Mouse (Mus musculus) testis, adult 2 months (tissue): Measurements from ENCODE around the gene Olfr1410. TPM values are rescaled to one million over a fixed set of nuclear protein-coding genes. Genes with fewer than 3 reads are reported as not detected.

ENCODE experiments used
- H3K27ac ChIP-seq: fragments of 200-500 bp; 2 replicates; pipeline ENCODE4 v1.5.1; 2012; ENCODE audit warnings: low read depth, low read length; ENCODE audit not compliant: control insufficient read depth, insufficient read depth
- H3K27me3 ChIP-seq: fragments of 200-500 bp; 2 replicates; pipeline ENCODE4 v1.6.1; 2012; ENCODE audit warnings: mild to moderate bottlenecking, low read length, moderate library complexity; ENCODE audit not compliant: control insufficient read depth, insufficient read depth
- H3K36me3 ChIP-seq: fragments of 200-500 bp; 2 replicates; pipeline ENCODE4 v1.6.1; 2012; ENCODE audit warnings: mild to moderate bottlenecking, low read length; ENCODE audit not compliant: control insufficient read depth, insufficient read depth
- H3K4me1 ChIP-seq: fragments of 200-500 bp; 2 replicates; pipeline ENCODE4 v1.6.1; 2012; ENCODE audit warnings: low read length; ENCODE audit not compliant: control insufficient read depth, insufficient read depth
- H3K4me3 ChIP-seq: fragments of 200-500 bp; 2 replicates; pipeline ENCODE4 v1.5.1; 2012; ENCODE audit warnings: low read depth, mild to moderate bottlenecking, low read length, moderate library complexity, mixed read lengths; ENCODE audit not compliant: control insufficient read depth
- CTCF ChIP-seq: fragments of 200-500 bp; IDR thresholded peaks from 2 replicates; pipeline ENCODE4 v1.5.1; 2012; ENCODE audit warnings: low read depth, mild to moderate bottlenecking, inconsistent platforms, low read length, moderate library complexity; ENCODE audit not compliant: control insufficient read depth, insufficient read depth, insufficient replicate concordance
- POLR2A ChIP-seq: fragments of 200-500 bp; IDR thresholded peaks from 2 replicates; pipeline ENCODE4 v1.6.1; 2012; ENCODE audit warnings: low read depth, mild to moderate bottlenecking, inconsistent platforms, low read length, moderate library complexity; ENCODE audit not compliant: control insufficient read depth
- polyA plus RNA-seq: library from polyadenylated mRNA; depleted of rRNA; stranded (reverse); fragments of >200 nt; gene quantifications from 2 replicates; pipeline ENCODE4 v1.2.3, GENCODE M21; 2012

The Olfr1410 gene
- polyA plus RNA-seq, 1 experiment = 0.06 TPM

DNA sequence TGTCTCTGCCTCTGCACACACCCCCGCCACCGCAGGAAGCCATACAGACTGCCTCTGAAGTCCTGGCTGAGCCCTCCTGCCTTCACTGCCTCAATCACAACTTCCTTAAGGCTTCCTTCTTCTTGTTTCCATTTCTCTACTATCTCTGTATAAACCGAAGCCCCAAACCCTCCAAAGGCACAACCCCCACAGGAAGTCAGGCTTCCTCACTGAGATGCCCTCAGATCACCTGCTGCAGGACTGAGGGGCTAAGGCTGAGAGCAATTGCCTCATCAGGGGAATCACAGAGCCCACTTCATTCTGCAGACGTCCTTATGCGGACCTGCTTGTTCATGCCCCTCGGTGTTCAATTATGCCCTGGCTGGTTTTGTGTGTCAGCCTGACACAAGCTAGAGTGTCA is 34.8 kb downstream of the Olfr1410 start:
- Histone ChIP-seq H3K27ac (no peak overlapping the region), H3K27me3 (no peaks in the 10 kb centered on the region), H3K36me3 (no peaks in the 10 kb centered on the region), H3K4me1 (peaks cover 18% of the 10 kb centered on the region), H3K4me3 (no peak overlapping the region)
- TF ChIP-seq CTCF (no peak), POLR2A (no peak)

DNA sequence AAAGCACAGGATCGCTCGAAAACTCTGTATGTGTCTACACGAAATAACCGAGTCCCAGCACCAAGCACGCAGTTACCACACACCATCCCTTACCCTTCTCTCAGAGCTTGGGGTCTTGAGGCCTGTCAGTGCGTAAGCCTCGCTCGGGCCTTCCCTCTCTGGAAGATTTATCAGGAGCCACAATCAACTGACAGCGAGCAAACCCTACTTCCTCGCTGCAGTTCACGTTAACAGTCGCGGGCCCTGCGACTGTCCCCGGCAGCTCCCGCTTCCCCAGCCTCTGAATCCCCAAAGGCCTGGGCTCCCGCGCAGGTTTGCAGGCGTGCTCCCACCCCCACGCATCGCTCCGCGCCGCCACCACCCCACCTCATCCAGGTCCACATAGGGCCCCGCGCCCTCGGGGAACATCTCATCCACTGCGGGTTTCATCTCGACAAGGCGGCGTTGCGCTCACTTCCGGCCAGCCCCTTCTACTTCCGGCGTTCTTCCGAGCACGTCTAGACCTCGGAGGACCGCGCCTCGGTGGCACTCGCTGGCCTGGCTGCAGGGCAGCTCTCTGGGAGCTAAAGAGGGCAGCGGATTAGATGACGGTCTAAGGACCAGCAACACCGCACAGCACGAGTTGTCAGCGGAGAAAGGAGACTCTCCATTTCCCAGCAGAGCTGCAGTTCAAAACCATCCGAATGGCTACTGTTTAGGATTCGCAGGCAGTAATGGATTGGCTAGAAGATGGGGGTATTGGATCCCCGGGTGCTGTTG is 36.1 kb downstream of the Olfr1410 start, which contains the start of gene Cops9:
TSS of gene Cops9 (minus strand) at position 472 of the 759 bp plus-strand sequence.
- Histone ChIP-seq H3K27me3 (no peaks in the 10 kb centered on the region), H3K27ac (peak within 1 kb of the TSS; percentile 62), H3K36me3 (no peaks in the 10 kb centered on the region), H3K4me1 (peaks cover 18% of the 10 kb centered on the region), H3K4me3 (peak within 1 kb of the TSS; percentile 91)
- TF ChIP-seq POLR2A (peak; percentile 89), CTCF (no peak)

DNA sequence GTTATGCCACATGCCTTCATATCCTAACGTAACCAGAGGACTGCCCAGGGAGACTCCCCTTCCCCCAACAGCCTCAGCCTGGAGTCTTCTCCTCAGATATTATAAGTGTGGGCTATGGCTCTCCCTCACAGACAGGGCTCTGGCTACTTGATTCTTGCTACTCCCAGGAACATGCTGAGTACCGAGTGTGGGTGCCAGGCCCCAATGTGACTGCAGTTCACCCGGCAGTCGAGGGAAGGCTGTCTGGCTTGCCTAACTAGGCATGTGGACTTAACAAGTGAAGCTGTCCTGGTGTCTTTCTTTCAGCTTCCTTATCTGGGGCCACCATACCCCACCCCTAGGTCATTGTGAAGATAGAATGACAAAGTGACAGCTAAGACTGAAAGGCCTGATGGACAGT is 38.1 kb downstream of the Olfr1410 start:
- Histone ChIP-seq H3K27ac (no peak overlapping the region), H3K27me3 (no peaks in the 10 kb centered on the region), H3K36me3 (no peaks in the 10 kb centered on the region), H3K4me1 (peaks cover 24% of the 10 kb centered on the region), H3K4me3 (no peak overlapping the region)
- TF ChIP-seq CTCF (no peak), POLR2A (no peak)

DNA sequence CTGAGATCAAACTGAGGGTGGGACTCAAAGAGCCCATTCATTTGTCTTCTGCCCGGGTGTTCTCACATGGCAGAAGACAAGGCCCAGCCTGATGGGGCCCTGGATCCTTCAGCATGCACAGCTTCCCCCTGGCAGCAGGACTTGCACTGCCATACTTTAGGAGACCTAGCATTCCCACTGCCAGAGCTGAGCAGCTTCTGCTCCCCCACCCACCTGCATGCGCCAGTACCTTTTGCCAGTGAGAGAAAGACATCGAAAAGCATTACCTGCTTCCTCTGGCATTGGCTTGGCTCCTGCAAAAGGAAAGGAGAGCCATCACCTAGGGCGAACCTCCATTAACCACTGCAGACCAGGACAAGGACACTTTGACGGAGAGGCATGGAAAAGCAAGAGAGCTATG is 39.3 kb downstream of the Olfr1410 start:
- Histone ChIP-seq H3K4me1 (peaks cover 24% of the 10 kb centered on the region), H3K4me3 (no peak overlapping the region), H3K27me3 (no peaks in the 10 kb centered on the region), H3K36me3 (no peaks in the 10 kb centered on the region), H3K27ac (no peak overlapping the region)
- TF ChIP-seq POLR2A = no peak
- no peak for TF ChIP-seq CTCF

DNA sequence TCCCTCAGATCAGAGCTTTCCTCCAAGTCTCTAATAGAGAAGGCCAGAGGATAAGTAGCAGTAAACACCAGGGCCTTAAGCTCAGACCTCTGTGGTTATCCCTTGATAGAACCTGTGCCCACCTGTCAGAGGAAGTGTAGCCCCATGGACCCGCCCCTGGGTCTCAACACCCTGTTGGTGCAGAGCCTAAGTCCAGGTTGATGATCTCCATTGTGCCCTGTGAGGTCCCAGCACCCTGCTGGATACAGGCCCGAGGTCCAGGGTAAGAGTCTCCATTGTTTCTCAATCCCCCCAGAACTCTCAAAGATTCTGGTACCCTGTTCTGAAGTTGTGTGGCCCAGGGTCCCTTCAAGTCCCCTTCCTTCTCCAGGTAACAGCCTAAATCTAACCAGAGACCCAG is 40.5 kb downstream of the Olfr1410 start:
- H3K27ac ChIP-seq = no peak overlapping the region
- TF ChIP-seq POLR2A (no peak), CTCF (no peak)
- peaks cover 13% of the 10 kb centered on the region for H3K4me1 ChIP-seq
- no peaks in the 10 kb centered on the region for H3K36me3 ChIP-seq
- H3K27me3 ChIP-seq = no peaks in the 10 kb centered on the region
- H3K4me3 ChIP-seq = no peak overlapping the region

DNA sequence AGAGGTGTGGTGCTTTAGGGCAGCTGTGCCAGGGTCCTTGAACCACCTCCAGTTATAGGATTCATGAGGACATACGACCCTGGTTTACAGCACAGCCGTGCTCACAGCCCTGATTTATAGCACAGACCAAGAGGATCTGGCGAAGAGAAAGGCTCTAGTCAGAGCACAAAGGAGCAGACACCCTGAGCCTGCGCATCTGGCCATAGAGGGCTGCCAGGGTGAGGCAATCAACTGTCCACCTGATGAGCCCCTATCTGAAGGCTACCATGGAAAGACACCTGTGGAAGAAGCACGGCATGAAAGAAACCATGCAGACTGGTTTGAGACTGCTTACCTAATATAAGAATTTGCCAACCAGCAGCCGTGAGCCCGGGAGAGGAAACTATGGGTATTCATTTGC is 41.0 kb downstream of the Olfr1410 start:
- Histone ChIP-seq H3K27ac (no peak overlapping the region), H3K36me3 (no peaks in the 10 kb centered on the region), H3K27me3 (no peaks in the 10 kb centered on the region), H3K4me1 (peaks cover 11% of the 10 kb centered on the region), H3K4me3 (no peak overlapping the region)
- no peak for TF ChIP-seq CTCF
- no peak for TF ChIP-seq POLR2A

DNA sequence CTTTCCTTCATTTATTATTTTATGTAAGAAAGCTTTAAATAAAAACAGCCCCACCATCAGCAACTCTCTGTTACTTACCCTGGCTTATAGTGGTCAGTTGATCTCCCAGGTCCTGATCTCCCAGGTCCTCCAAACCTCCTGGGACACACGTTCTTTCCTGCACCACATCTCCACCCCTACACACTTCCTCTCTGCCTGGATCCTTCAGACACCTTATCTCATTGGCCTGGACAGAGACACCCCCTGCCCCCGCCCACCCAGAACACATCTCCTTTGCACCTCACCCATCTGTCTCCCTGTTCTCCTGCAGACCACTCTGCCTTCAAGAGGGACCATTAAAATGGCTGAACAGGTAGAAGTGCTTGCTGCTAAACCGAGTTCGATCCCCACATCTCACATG is 41.4 kb downstream of the Olfr1410 start:
- Histone ChIP-seq H3K4me3 (no peak overlapping the region), H3K27ac (no peak overlapping the region), H3K4me1 (peaks cover 10% of the 10 kb centered on the region), H3K36me3 (no peaks in the 10 kb centered on the region), H3K27me3 (no peaks in the 10 kb centered on the region)
- no peak for TF ChIP-seq POLR2A
- no peak for TF ChIP-seq CTCF

DNA sequence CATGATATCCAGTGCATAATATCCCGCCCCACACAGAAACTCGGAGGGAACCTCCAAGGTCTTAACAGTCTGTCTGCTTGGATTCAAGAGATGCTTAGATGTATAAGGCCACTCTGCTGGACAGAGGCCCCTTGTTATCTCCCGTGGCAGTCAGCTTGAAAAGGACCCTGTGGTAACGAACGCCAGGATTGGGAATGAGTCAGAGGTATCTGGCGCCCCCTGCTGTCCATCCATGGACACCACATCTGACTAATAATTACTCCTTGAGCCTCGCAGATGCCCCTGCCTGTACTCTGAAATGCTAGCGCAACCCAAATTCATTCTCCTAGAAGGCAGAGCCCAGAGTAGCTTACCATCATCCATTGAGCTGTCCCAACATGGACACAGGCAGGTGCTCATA is 42.2 kb downstream of the Olfr1410 start:
- no peaks in the 10 kb centered on the region for H3K27me3 ChIP-seq
- TF ChIP-seq POLR2A (no peak), CTCF (peak; percentile 94)
- no peaks in the 10 kb centered on the region for H3K36me3 ChIP-seq
- no peak overlapping the region for H3K4me3 ChIP-seq
- peaks cover 6% of the 10 kb centered on the region for H3K4me1 ChIP-seq
- no peak overlapping the region for H3K27ac ChIP-seq
